Mouse (Mus musculus) heart, adult 2 months (tissue): ENCODE measurements at regions not wholly inside any gene's neighbourhood (a gene's known extent, or its start where the extent isn't known, plus 50 kb on each side); places are given as distances from the start of the nearest gene placed in this dataset.

Experiments
- CTCF ChIP-seq: fragments of 200-600 bp; IDR thresholded peaks from 2 replicates; pipeline ENCODE4 v1.8.1; 2022; ENCODE audit warnings: antibody characterized with exemption, mild to moderate bottlenecking, moderate library complexity
- EP300 ChIP-seq: fragments of 200-500 bp; IDR thresholded peaks from 2 replicates; pipeline ENCODE4 v1.6.1; 2011; ENCODE audit warnings: low read depth, low read length, control low read depth; ENCODE audit not compliant: insufficient read depth

DNA sequence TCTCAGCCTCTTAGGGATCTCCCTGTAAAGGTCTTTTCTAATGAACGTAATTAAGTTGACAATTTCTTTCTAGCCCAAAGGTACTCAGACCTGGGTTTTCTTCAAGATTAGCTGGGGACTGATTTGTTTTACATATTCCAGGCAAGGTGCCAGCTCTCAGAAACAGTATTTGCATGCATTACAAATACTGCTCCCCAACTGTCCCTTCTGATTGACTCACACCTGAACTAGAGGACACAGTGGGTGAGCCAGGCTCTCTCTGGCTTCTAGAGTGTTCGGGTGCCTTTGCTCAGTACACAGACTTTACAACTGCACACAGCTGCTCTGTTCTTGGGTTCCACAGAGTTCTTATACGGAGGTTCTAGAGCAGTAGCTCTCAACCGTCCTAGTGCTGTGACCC is 81.1 kb upstream of the Arl4c start:
- no peak for TF ChIP-seq CTCF
- TF ChIP-seq EP300: no peak
